Mouse (Mus musculus): ENCODE data around the gene Nek1.

Gene Nek1

DNA sequence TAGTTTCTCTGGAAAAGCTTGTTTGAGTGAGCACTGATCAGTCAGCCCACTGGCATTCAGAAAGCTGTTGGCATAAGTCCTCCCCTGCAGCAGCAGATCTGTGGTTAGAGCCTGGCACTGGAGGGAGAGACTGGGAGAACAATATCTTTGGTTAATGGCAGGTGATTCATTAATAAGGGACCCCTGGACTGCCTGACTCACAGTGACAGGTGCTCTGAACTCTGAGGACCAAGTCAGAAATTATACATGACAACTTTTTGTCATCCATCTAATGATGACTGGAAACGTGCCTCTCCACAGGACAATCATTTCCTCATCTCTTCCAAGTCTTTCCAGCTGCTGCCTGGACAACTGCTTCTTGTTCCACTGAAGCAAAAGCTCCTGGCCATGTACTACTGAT lies 163.4 kb downstream of the Nek1 start:
- DNase-seq (ENCODE audit: extremely low spot score, low spot score) = no peak

GRCm38 (mm10) chr8:61158540-61158939 lies 165.5 kb downstream of the Nek1 start:
- no peak for DNase-seq (ENCODE audit: extremely low spot score, low spot score)

GRCm38 (mm10) chr8:61161461-61162185 lies 168.6 kb downstream of the Nek1 start:
- no peak for DNase-seq (ENCODE audit: extremely low spot score, low spot score)

GRCm38 (mm10) chr8:61162186-61162566 lies 169.2 kb downstream of the Nek1 start:
- no peak for DNase-seq (ENCODE audit: extremely low spot score, low spot score)

GRCm38 (mm10) chr8:61171546-61171945 lies 178.6 kb downstream of the Nek1 start:
- DNase-seq (ENCODE audit: extremely low spot score, low spot score) = no peak

GRCm38 (mm10) chr8:61173921-61174492 lies 181.0 kb downstream of the Nek1 start:
- DNase-seq (ENCODE audit: extremely low spot score, low spot score) = no peak

GRCm38 (mm10) chr8:61175876-61176275 lies 182.9 kb downstream of the Nek1 start:
- DNase-seq (ENCODE audit: extremely low spot score, low spot score) = no peak

GRCm38 (mm10) chr8:61177680-61178593 lies 184.9 kb downstream of the Nek1 start:
- DNase-seq (ENCODE audit: extremely low spot score, low spot score) = no peak

GRCm38 (mm10) chr8:61178594-61179140 lies 185.7 kb downstream of the Nek1 start:
- no peak for DNase-seq (ENCODE audit: extremely low spot score, low spot score)
